Mouse (Mus musculus) lung, adult 2 months (tissue): ENCODE results near the gene Vps26b.

ENCODE experiments used
- CTCF ChIP-seq: fragments of 200-500 bp; IDR thresholded peaks from 2 replicates; pipeline ENCODE4 v1.5.1; 2011; ENCODE audit warnings: mild to moderate bottlenecking, low read length, control low read depth; ENCODE audit not compliant: insufficient read depth
- POLR2A ChIP-seq: fragments of 200-500 bp; IDR thresholded peaks from 2 replicates; pipeline ENCODE4 v1.6.1; 2011; ENCODE audit warnings: low read depth, mild to moderate bottlenecking, control low read depth, low read length, borderline replicate concordance; ENCODE audit errors: extremely low read depth

- TF ChIP-seq CTCF = no peak
- peak; percentile 72; the same call in 1 of the 2 replicates for TF ChIP-seq POLR2A
These were observed 30.1 kb downstream of the Vps26b start, which contains the start of the genes Acad8 and Thyn1 for GRCm38 (mm10) chr9:26999461-27000395.
